Mouse (Mus musculus) neural tube, embryonic 11.5 days (tissue): ENCODE measurements around the gene Gbp4. TPM values are rescaled to one million over a fixed set of nuclear protein-coding genes. Genes with fewer than 3 reads are reported as not detected.
"Not testable (repeated sequence)": the region's sequence is repeated elsewhere in the genome, so short reads cannot be mapped to it uniquely, and the experiment has no call there.

ENCODE experiments used
- ATAC-seq: fragments of 200-750 bp; cut with Nextera tagmentation; 2 replicates; pipeline ENCODE4 v1.8.0; 2017; ENCODE audit warnings: moderate number of reproducible peaks, mild to moderate bottlenecking, moderate TSS enrichment, moderate library complexity; ENCODE audit not compliant: insufficient read depth, low FRiP score, low TSS enrichment
- DNase-seq: peaks from one replicate; pipeline ENCODE4 v3.0.0-alpha.2; 2015; ENCODE audit warnings: low spot score
- H3K27ac ChIP-seq: fragments of 300-500 bp; sonication (generic); 2 replicates; pipeline ENCODE4 v1.5.1; 2014; ENCODE audit warnings: low read depth, mild to moderate bottlenecking, low read length
- H3K27me3 ChIP-seq: fragments of 300-500 bp; sonication (generic); 2 replicates; pipeline ENCODE4 v1.6.1; 2014; ENCODE audit warnings: mild to moderate bottlenecking, low read length, mixed read lengths; ENCODE audit not compliant: control insufficient read depth, insufficient read depth
- H3K36me3 ChIP-seq: fragments of 300-500 bp; sonication (generic); 2 replicates; pipeline ENCODE4 v1.6.1; 2014; ENCODE audit warnings: mild to moderate bottlenecking, low read length, moderate library complexity, mixed read lengths; ENCODE audit not compliant: control insufficient read depth, insufficient read depth
- H3K4me1 ChIP-seq: fragments of 300-500 bp; sonication (generic); 2 replicates; pipeline ENCODE4 v1.6.1; 2014; ENCODE audit warnings: low read length, mixed read lengths; ENCODE audit not compliant: control insufficient read depth, insufficient read depth
- H3K4me2 ChIP-seq: fragments of 300-500 bp; sonication (generic); 2 replicates; pipeline ENCODE4 v1.6.1; 2014; ENCODE audit warnings: low read depth, mild to moderate bottlenecking, moderate library complexity
- H3K4me3 ChIP-seq: fragments of 300-500 bp; sonication (generic); 2 replicates; pipeline ENCODE4 v1.5.1; 2014; ENCODE audit warnings: low read depth, low read length
- H3K9ac ChIP-seq: fragments of 300-500 bp; sonication (generic); 2 replicates; pipeline ENCODE4 v1.6.1; 2014; ENCODE audit warnings: mild to moderate bottlenecking, low read length
- H3K9me3 ChIP-seq: fragments of 300-500 bp; sonication (generic); 2 replicates; pipeline ENCODE4 v1.6.1; 2016; ENCODE audit warnings: low read length; ENCODE audit not compliant: control insufficient read depth
- WGBS: fragments of 180-500 bp; shearing (Covaris S2); extraction: QIAGEN DNeasy Blood & Tissue Kit; methylation state at CpG from one replicate; pipeline ENCODE4 v1.1.7; 2014; 5-methylcytosine and 5-hydroxymethylcytosine counted together
- polyA plus RNA-seq: library from polyadenylated mRNA; unstranded; fragments of >200 nt; fragmentation: Nextera tagmentation; extraction: Ambion mirVana; gene quantifications from 2 replicates; pipeline ENCODE4 v1.2.1, GENCODE M21; 2014

The Gbp4 gene
- polyA plus RNA-seq, 1 experiment from 2014 or later, result 0.68 TPM

GRCm38 (mm10) chr5:105136706-105137304 lies 2.6 kb downstream of the Gbp4 start:
- not testable (repeated sequence) for ATAC-seq

DNA sequence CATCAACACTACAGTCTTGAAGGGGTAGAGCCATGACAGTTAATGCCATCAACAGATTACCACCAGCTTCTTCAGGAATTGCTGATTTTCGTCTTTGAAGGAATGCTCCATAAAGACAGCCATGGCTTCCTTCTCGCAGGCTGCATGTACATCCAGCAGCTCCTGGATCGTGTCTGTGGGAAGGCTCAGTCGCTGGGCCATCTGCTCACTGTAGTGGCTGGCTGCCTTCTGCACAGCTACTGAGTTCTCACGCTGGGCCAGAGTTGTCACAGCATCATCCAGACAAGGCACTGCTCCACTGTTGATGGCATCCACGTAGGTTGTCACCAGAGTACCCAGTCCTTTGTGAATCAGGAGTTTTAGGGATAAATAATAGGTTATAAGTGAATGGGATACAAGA lies 17.7 kb downstream of the Gbp4 start:
- not testable (repeated sequence) for DNase-seq, H3K4me2 ChIP-seq, H3K4me3 ChIP-seq, H3K9ac ChIP-seq, H3K4me1 ChIP-seq, H3K27me3 ChIP-seq, H3K36me3 ChIP-seq, H3K27ac ChIP-seq, ATAC-seq, H3K9me3 ChIP-seq
- 85% methylated on average over 6 of the region's 6 CpGs for WGBS

More at GRCm38 (mm10) chr5:105136706-105137304, 2.6 kb downstream of the Gbp4 start:
- H3K4me1 ChIP-seq, H3K9ac ChIP-seq, DNase-seq, H3K27me3 ChIP-seq, H3K36me3 ChIP-seq, H3K4me2 ChIP-seq, H3K4me3 ChIP-seq, H3K27ac ChIP-seq, H3K9me3 ChIP-seq: not testable (repeated sequence)
- 84% methylated on average over 3 of the region's 3 CpGs for WGBS

- 88% methylated on average over 2 of the region's 2 CpGs for WGBS
- Histone ChIP-seq H3K4me2 (no peak overlapping the region), H3K4me3 (no peak overlapping the region), H3K9me3 (no peaks in the 10 kb centered on the region), H3K36me3 (no peaks in the 10 kb centered on the region), H3K27me3 (no peaks in the 10 kb centered on the region), H3K4me1 (no peaks in the 10 kb centered on the region), H3K9ac (no peak overlapping the region), H3K27ac (no peak overlapping the region)
- no peak for ATAC-seq
- DNase-seq, result no peak
Observed at GRCm38 (mm10) chr5:105115740-105116139, 23.6 kb downstream of the Gbp4 start.

DNA sequence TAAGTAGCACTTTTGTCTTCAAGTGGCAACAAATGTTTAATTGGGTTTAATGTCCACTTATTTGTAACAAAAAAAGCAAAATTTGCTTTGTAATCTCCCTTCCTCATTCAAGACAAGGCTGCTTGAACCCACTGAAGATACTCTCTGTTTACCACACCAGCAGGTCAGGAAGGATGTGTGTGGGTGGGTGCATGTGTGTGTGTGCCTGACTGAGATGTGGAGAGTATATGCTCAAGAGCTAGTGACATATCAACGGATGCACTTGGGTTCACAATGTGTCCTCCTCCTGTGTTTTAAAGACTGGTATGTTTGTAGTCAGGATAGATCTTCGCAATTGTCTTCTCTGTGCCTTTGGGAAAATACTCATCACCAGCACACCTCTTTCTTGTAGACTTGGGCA lies 24.7 kb downstream of the Gbp4 start:
- WGBS, result 85% methylated on average over 2 of the region's 2 CpGs
- no peak overlapping the region for H3K27ac ChIP-seq

DNA sequence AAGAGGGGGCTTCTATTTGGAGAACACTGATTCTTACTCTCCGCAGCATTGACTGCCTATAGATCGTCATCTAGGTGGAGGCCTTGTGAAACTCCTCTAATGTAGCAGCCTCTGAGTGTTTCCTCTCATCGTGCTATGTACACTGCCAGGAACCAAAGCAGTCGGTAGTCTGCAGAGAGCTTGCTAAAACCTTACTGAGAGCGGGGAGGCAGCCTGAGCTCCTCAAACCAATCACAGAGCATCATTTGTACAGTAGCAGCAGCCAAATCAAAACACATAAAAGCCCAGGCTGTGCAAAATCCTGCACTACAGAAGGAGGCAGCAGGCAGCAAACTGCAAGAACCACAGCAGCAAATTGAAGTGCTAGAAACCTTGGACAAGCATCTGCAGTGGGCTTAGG lies 25.7 kb downstream of the Gbp4 start:
- Histone ChIP-seq H3K27me3 (no peaks in the 10 kb centered on the region), H3K4me3 (no peak overlapping the region), H3K9me3 (no peaks in the 10 kb centered on the region), H3K4me1 (no peaks in the 10 kb centered on the region), H3K36me3 (no peaks in the 10 kb centered on the region), H3K4me2 (no peak overlapping the region), H3K27ac (no peak overlapping the region), H3K9ac (no peak overlapping the region)
- DNase-seq (no peak), ATAC-seq (no peak)
- WGBS, result 92% methylated on average over 5 of the region's 5 CpGs

More for the DNA sequence above, 24.7 kb downstream of the Gbp4 start:
- ATAC-seq, result no peak
- Histone ChIP-seq H3K9ac (no peak overlapping the region), H3K4me2 (no peak overlapping the region), H3K9me3 (no peaks in the 10 kb centered on the region), H3K27me3 (no peaks in the 10 kb centered on the region), H3K36me3 (no peaks in the 10 kb centered on the region), H3K4me1 (no peaks in the 10 kb centered on the region), H3K4me3 (no peak overlapping the region)
- DNase-seq, result no peak

DNA sequence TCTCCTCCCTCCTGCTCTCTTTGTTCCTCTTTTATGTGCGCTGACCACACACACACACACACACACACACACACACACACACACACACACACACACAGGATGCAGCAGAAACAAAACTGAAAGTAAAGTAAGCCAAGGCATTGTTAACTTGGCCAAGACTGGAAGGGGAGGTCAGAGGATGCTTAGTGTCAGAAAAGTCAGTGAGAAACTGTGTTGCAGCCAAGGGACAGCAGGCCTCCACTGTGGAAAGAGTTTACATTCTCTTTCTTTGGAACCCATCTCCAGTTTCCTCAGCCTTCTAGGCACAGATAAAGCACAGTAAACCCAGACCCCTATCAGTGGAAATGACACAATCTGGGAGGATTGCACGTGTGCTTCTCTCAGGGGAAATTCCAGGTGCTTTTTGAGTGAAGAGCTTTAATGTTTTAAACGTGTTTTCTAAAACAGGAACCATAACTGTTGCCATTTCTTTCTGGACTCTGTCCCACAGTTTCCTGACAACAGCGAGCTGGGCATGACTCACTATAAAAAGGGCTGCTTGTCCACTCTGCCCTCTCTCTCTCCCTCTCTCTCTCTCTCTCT lies 29.0 kb downstream of the Gbp4 start:
- H3K4me2 ChIP-seq, H3K9me3 ChIP-seq, H3K4me3 ChIP-seq, H3K36me3 ChIP-seq, H3K27me3 ChIP-seq, H3K4me1 ChIP-seq, ATAC-seq, H3K27ac ChIP-seq, H3K9ac ChIP-seq: not testable (repeated sequence)
- DNase-seq, result peak; percentile 11
- WGBS, result 35% methylated on average over 4 of the region's 4 CpGs

DNA sequence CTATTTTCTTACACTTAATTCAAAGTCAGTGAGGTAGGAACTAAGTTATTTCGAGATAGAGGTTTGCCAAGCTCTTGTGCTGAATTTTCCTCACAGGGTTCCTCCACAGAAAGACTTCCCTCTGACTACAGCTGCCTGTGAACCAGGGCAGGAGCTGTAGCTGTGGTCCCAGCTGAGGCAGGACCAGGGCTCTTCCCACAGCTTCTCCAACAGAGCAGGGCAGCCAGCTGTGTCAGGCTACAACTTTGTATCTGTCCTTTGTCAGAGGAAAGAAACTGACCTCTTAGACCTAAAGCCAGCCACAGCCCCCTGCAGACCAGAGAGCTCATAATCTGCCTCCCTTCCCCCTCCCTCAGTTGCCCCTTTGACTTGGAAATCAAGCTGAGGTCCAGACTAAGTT lies 29.6 kb downstream of the Gbp4 start:
- not testable (repeated sequence) for H3K27me3 ChIP-seq, H3K9me3 ChIP-seq, H3K27ac ChIP-seq, H3K4me1 ChIP-seq, H3K4me3 ChIP-seq, H3K9ac ChIP-seq, ATAC-seq, H3K36me3 ChIP-seq, H3K4me2 ChIP-seq
- WGBS, result 35% methylated on average over 1 of the region's 1 CpGs
- DNase-seq, result peak; percentile 12

DNA sequence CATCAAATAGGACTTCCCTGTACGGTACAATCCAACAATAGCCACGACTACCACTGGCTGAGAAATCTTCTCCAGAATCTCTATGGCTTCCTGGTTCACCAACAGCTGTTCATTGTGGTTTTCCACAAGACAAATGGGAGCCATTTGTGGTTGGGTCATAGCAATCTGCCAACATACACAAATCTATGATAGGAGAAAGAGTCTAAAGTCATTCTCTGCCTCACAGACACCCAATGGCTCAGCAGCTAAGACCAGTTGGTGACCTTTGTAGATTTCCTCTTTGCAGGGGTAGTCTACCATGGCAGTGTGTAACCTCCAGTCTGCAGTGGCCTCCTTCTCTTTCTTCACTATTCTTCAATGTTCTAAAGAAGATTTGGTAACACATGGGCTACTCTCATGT lies 33.7 kb downstream of the Gbp4 start:
- H3K9me3 ChIP-seq, ATAC-seq, H3K4me3 ChIP-seq, H3K4me1 ChIP-seq, H3K27me3 ChIP-seq, H3K27ac ChIP-seq, H3K4me2 ChIP-seq, H3K9ac ChIP-seq, H3K36me3 ChIP-seq, DNase-seq: not testable (repeated sequence)
- WGBS, result 79% methylated on average over 2 of the region's 2 CpGs

DNA sequence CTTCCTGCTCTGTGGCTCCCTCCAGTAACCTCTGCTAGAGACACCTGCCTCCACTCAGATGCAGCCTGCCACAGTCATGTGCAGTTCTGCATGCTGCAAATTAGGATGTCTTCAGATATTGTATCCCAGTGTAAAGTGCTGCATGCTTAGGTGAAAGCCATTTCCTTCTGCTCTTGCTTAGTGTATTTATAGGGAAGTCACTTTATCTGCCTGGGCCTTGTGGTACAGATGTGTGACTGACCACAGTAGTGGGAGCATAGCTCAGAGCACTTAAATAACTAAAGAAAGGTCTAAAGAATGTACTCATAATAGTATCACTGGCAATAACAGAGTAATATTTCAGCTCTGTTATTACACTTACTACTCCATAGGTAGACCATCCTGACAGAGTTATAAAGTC lies 57.5 kb downstream of the Gbp4 start:
- no peak overlapping the region for H3K27ac ChIP-seq
- no peak overlapping the region for H3K4me2 ChIP-seq
- ATAC-seq (no peak), DNase-seq (no peak)
- H3K36me3 ChIP-seq, result no peaks in the 10 kb centered on the region
- H3K4me1 ChIP-seq, result no peaks in the 10 kb centered on the region
- H3K4me3 ChIP-seq, result no peak overlapping the region
- no peaks in the 10 kb centered on the region for H3K27me3 ChIP-seq
- no peak overlapping the region for H3K9ac ChIP-seq
- H3K9me3 ChIP-seq, result no peaks in the 10 kb centered on the region
